Mouse (Mus musculus) CH12.LX (cell line): ENCODE measurements around the gene Hoxa7.

Source experiments
- CTCF ChIP-seq, 2 experiments: IDR thresholded peaks in 1 of 2; conservative IDR thresholded peaks in 1 of 2; 2 replicates each; pipeline ENCODE4 v1.5.1; 2011 to 2012; ENCODE audit warnings: low read depth in 2 of 2, low read length in 2 of 2, improper control_type of control experiment in 1 of 2, inconsistent platforms in 1 of 2, mild to moderate bottlenecking in 1 of 2, moderate library complexity in 1 of 2
- ZKSCAN1 ChIP-seq: IDR thresholded peaks from 2 replicates; pipeline ENCODE4 v1.6.1; 2012; ENCODE audit warnings: low read depth, inconsistent platforms, low read length, improper control_type of control experiment, borderline replicate concordance

- TF ChIP-seq CTCF (conservative IDR thresholded peaks at IDR 0.05 in 1 of 2, IDR thresholded peaks at IDR 0.05 in 1 of 2; ENCODE audit: low read depth in 2 of 2, low read length in 2 of 2), result no peak
- TF ChIP-seq ZKSCAN1, result no peak
Measured at GRCm38 (mm10) chr6:52170898-52171223, 50.8 kb downstream of the Hoxa7 start.
